Mouse (Mus musculus) ovary, postnatal 36 days (tissue): ENCODE measurements at regions not wholly inside any gene's neighbourhood (a gene's known extent, or its start where the extent isn't known, plus 50 kb on each side); places are given as distances from the start of the nearest gene placed in this dataset.

Experiments
- DNase-seq: peaks from one replicate; pipeline ENCODE4 v3.0.0; 2022; ENCODE audit warnings: low spot score, mixed read lengths

- DNase-seq: no peak
These were observed 568.5 kb downstream of the Btbd3 start for GRCm38 (mm10) chr2:138824873-138825272.

DNA sequence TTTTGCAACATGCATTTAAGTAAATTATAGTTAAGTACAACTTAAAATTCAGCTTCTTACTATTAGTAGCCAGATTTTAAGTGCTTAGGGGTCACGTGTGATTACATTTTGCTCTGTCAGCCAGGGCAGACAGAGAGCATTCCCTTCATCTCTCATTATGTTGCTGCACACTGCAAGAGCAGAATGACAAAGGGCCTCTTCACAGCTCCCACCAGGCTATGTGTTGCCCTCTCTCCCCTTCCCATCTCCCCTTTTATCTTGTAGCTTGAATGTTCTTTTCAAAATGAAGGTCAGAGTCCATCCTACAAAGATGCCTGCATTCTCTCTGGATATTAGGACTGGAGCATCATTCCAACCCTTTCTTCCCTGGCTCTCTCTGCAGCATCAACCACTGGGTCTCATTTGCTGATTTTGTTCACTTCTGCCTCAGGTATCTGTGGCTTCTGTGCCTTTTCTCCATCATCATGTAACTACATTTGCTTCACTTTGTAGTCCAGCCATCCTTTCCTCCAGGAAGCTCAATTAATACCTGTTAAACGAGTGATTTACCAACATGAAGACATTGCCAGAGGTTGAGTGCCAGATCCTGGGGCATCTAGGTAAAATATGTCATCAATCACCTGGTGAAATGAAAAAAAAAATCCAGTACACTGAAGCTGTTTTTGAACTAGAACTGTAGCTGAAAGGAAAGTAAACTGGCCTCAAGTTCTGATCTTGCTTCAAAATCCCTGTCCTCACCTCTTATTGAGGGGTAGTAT lies 571.6 kb downstream of the Btbd3 start:
- DNase-seq: no peak

GRCm38 (mm10) chr2:138838846-138839245 lies 582.5 kb downstream of the Btbd3 start:
- no peak for DNase-seq

GRCm38 (mm10) chr2:138859121-138859520 lies 602.8 kb downstream of the Btbd3 start:
- DNase-seq: no peak

- no peak for DNase-seq
These were observed 597.1 kb upstream of the Sptlc3 start for GRCm38 (mm10) chr2:138896563-138896962.

DNA sequence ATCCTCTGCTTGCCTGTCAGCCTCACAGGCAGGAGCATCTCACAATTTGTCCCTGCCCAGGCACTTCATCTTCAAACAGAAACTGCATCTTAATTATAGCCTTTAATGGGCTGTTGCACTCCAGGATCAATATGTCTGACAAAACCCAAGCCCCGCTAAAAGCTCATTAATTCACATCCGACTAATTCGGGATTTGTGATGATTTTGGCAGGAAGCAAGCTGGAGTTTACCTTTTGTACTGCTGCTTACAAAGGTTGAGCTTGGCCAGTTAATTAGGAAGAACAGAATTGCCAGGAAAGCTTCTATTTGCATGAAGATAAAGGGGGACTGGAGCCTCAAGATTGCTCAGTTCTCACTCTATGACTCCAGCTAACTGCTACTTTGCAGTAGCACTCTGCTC lies 596.6 kb upstream of the Sptlc3 start:
- no peak for DNase-seq

GRCm38 (mm10) chr2:138937165-138937564 lies 556.5 kb upstream of the Sptlc3 start:
- no peak for DNase-seq

DNA sequence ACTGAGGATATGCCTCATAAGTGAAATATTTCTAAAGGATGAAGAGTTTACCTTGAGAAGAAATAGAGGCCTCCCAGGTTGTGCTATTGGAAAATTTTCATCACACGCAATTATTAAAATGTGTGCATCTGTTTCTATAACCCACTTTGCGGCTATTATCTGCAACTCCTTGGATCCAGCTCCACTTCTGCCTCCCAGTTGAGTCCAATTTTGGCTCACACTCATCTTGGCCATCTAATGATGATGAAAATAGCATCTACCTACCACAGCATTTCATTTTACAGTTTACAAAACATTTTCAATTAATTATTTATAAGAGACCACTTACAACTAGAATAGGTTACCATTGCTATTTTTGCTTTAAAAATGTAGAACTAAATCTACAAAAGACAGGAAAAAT lies 554.3 kb upstream of the Sptlc3 start:
- no peak for DNase-seq

- no peak for DNase-seq
These were observed 527.5 kb upstream of the Sptlc3 start for GRCm38 (mm10) chr2:138966110-138966790.

DNA sequence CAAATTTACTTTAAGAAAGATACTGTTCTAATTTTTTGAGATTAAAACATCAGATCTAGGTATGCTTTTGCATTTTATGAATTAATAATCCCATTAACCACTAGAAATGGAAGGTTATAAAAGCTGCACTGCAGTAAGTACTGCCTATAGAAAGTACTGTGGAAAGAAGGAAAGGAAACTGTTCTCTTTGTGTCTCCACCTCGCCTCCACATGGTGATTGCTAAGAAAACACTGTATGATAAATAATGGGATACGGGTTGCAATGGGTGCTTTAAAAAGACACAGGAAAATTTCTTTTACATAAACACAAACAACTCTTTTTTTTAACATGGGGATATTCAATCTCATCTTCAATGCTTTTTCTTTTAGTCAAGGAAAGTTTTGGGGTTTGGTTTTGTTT lies 519.2 kb upstream of the Sptlc3 start:
- DNase-seq: no peak

- no peak for DNase-seq
These were observed 503.7 kb upstream of the Sptlc3 start for GRCm38 (mm10) chr2:138990031-138990430.

DNA sequence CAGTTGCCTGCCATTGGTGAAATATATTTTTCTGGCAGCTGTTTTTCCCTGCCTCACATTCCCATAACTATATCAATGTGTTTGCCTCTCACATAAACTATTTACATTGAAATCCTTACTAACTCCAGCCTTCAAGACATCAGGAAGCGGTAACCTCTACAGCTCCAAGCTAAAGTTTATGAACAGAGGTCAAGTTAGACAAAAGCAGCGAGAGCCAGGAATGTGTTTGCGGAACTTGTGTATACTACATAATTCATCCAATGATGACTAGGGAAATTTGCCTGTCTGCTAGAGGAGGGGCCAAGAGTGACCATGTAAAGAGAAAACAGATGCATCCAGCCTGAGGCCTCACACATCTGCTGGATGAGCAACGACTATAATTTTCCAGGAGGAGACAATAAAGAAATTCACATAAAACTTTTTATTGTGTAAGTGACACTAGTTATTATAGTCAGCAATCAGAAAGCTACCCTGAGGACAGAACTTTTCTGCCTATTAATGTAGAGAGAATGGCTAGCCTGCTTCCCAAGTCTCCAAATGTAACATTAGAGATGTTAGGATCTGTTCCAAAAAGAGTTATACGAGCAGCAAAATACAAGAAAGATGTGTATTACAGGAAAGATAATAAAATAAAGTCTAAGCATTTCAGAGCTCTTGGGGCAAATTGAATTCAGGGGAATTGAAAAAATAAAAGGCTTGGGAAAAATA lies 461.5 kb upstream of the Sptlc3 start:
- DNase-seq: no peak

- no peak for DNase-seq
These were observed 458.9 kb upstream of the Sptlc3 start for GRCm38 (mm10) chr2:139034800-139035199.

DNA sequence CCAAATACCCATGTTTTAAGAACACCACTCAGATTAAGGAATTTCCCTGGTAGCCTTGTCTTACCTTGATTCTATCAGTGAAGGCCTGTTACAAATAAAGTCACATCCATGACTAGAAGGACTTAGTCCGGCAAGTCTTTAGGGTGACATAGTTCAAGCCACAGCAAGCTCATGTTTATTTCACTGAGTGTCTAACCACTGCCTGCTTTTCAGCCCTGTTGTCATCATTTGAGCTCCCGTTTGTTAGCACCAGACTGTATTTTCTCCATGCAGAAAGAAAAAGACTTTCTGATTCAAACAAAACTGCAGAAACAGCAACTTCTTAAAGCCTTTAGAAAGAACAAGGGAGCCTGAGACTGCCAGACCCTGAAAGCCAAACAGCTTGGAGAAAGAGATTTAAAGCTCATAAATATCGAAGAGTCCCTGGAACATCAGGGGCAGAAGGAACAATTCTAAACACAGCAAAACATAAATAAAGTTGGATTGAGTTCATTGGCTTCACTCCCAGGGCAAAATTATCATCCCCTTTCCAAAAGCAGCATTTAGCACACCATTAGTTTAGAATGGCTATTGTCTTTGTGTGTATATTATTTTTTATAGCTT lies 451.9 kb upstream of the Sptlc3 start:
- DNase-seq: no peak

DNA sequence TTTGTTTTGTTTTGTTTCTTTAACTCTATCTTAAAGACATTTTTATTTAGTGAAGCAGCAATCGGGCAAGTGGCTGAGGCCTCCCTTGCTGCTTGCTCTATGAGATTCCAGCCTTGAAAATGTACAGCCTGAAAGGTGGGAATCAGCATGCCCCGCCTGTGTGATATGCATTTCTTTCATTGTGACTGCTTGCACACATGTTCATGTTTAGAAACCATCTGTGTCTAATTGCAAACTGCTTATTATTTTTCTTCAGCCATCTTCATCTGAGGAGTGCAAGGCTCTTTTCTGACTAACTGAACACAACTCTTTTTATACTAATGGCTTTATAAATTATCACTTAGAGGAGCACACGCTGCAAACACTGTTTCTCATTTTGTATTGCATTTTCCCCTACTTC lies 449.0 kb upstream of the Sptlc3 start:
- DNase-seq: no peak

GRCm38 (mm10) chr2:139055249-139055648 lies 438.5 kb upstream of the Sptlc3 start:
- DNase-seq: no peak

DNA sequence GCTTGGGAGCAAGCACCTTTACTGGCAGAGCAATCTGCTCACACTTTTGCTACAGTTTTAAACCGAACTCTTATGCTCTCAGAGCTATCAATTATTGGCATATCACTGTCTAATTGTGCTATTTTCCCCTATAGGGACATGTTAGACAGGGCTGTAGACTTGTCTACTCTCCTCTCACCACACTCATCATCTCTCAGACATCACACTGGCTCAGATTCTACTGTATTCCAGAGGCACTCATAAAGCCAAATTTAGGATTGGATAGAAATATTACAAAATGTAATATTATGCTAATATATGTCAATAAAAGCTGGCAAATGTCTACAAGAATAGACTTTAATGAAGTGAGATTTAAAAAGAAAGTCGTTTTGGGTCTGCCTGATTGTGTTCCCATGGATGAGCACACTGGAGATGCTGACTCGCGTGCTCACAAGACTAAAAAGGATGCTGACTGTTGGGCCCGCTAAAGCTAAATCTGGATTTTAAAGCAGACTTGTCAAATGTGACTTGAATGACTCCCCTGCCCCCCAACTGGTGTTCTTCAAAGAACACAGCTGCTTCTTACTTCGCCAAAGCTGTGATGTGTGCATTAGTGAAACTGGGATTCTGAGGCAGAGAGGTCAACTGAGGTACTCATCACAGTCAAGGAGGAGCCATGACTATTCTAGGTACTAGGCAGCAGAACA lies 424.3 kb upstream of the Sptlc3 start:
- DNase-seq: no peak

DNA sequence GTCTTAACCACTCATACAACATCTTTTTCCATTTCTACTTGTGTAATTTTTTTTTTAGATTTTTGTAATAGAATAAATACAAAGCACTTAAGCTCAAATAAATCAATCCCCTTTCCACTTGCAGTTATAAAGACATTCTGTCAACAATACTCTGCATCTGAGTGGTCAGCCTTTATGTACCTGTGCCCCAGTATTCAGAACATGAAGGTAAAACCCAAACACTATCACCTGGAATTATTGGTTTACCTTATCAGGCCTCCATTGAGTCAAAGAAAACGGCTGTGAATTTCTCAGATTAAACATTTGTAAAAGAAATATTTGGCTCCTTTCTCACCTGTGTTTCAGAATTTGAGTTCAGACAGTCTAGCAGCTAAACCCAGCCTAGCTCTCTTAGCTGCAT lies 422.0 kb upstream of the Sptlc3 start:
- no peak for DNase-seq

DNA sequence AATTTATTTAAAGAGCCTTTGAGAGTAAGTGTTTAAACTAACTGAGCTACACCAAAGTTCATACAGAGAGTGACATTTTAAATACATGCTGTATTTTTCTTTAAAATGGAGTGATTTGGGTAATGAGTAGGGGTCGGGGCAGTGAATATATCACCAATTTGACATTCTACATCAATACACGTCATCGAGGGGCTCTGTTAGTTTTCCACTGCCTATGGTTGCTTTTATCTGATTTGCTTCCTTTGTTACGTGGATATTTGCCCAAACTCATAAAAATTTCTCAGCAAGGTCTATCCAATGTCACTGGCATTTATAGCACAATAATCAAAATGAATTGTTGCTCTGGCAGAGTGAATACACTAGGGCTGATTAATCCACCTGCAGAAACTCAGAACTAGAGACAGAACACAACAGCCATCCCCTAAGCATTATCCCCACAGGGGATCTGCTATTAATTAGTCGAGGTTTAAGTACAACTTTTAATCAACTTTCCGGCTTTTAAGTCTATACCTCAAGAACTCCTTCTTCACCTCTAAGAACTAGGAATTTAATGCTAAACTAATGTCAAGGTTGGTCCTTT lies 400.1 kb upstream of the Sptlc3 start:
- no peak for DNase-seq

DNA sequence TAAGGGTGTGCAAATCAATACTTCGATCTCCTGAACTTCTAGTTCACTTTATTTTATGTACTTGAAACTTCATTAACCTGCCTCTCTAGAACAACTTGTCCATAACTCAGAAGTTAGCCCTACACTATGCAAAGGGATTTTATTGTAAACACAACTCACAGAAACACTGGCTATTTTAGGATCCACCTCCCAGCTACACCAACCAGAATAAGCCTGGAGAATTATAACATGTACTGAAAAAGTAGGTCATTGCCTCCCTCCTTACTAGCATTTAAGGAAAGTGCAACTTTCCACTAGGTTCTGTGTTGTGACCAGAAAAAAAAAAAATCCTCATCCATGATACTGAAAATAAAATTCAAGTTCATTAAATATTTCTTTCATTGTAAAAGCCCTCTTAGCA lies 382.0 kb upstream of the Sptlc3 start:
- no peak for DNase-seq

DNA sequence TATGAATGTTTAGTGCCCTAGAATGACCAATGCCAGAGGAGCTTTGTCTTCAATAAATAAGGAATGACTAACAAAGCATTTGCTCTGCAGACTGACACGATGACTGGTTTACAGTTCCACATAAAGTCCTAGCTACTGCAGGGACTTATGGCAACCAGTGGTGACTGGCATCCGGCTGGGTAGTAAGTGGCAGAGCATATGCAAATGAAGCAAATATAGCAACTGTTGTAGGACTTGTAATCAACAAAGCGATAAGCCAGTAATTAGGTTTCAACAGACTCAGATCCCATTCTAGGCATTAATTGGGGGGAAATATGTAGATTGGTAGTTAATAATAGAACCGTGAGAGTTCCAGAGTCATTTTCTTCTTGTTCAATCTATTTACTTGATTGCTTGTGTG lies 379.2 kb upstream of the Sptlc3 start:
- no peak for DNase-seq

DNA sequence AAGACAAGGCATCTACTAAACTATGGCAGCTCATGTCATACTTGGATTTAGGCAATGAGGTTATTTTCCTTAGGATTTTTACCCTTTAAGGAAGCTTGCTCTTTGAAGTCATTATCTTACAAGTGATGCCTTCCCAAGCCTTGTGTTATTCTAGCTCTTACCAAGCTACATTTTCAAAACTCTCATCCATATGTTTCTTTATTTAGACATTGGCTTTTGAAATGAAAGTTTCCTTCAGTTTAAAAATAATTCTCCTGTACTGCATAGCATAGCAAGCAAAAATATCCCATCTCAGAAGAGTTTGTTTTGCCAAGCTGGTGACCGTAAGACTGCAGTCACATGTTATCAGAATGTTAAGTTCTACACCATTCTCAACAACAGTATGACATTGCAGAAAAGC lies 372.8 kb upstream of the Sptlc3 start:
- DNase-seq: no peak
